Mouse (Mus musculus): ENCODE results near the gene Nhlrc2.

The Nhlrc2 gene

GRCm38 (mm10) chr19:56629647-56630046 is 81.6 kb downstream of the Nhlrc2 start:
- no peak for DNase-seq

GRCm38 (mm10) chr19:56631017-56631416 is 83.0 kb downstream of the Nhlrc2 start:
- no peak for DNase-seq

- peak; percentile 54 for DNase-seq
Measured at GRCm38 (mm10) chr19:56631451-56631901, 83.4 kb downstream of the Nhlrc2 start.

- no peak for DNase-seq
Measured at GRCm38 (mm10) chr19:56637035-56637683, 89.1 kb downstream of the Nhlrc2 start.

- no peak for DNase-seq
Measured at GRCm38 (mm10) chr19:56637684-56638049, 89.6 kb downstream of the Nhlrc2 start.

GRCm38 (mm10) chr19:56647451-56648120 is 99.5 kb downstream of the Nhlrc2 start:
- DNase-seq, result no peak

- no peak for DNase-seq
Measured at GRCm38 (mm10) chr19:56651262-56651661, 103.2 kb downstream of the Nhlrc2 start.

GRCm38 (mm10) chr19:56652034-56652962 is 104.2 kb downstream of the Nhlrc2 start:
- DNase-seq, result peak; percentile 47
